In the genomic region with DNA sequence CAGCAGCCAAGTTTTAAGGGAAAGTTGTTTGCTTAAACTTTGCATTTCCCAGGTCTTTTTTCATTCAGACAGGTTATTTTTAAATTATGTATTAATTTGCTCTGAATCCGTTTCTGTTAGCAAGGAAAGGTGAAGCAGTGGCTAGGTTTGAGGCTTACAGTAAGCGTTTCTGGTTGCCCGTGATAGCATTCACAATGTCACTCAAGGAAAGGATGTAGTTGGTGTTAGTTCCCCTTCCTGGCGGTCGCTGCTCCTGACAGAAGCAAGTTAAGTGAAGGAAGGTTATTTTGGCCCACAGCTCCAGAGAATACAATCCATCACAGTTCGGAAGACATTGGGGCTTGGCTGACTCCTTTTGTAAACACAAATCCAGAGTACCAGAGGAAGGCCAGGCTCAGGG, we compare ENCODE assay signal across 24 mouse cellular contexts.
A peak's percentile ranks its signal among the peaks of the same experiment; 100 is the strongest.
DNase-seq lines count a peak whose midpoint lies in the region; ATAC-seq and TF ChIP-seq lines count a peak whose summit lies in the region.
"Had no signal": no experiment of that assay in that cellular context is flagged by ENCODE, and none has a peak within 500 bp of the region (broad histone marks: within the 10 kb centered on the region; RNA-seq: fewer than 3 reads in every experiment).

No protein-coding gene starts in this region.

- intact Hi-C loops in left cerebral cortex, adult 2 months (cut with DNase I): no loop called here
- intact Hi-C loops in left cerebral cortex, postnatal 10 days (cut with DNase I): no loop called here

- DNase-seq in left cerebral cortex, adult 2 months (ENCODE audit: extremely low spot score in 1 of 2, low spot score in 2 of 2): no peak
- no peak for DNase-seq in left cerebral cortex, postnatal 10 days (ENCODE audit: extremely low spot score in 1 of 2, low spot score in 2 of 2)
- peak; percentile 45 to 54 for DNase-seq in spleen, postnatal 36 days (ENCODE audit: low spot score in 2 of 2)
- DNase-seq in spleen, adult 18-20 months: no peak
- no peak for DNase-seq in thymus, adult 2 months
- DNase-seq: adrenal gland, postnatal 14 days; cerebellum, adult 9-10 months; kidney, adult 9 months; kidney, postnatal 14 days; lung, adult 18-20 months; lung, postnatal 14 days; thymus, postnatal 36 days had no signal

- no peaks in the 10 kb centered on the region for H3K36me3 ChIP-seq in thymus, adult 2 months (ENCODE audit: control insufficient read depth, insufficient read depth, low read length)
- H3K36me3 ChIP-seq: midbrain, embryonic 15.5 days; neural tube, embryonic 13.5 days; stomach, embryonic 15.5 days had no signal

- TF ChIP-seq CTCF in left cerebral cortex, adult 2 months (IDR thresholded peaks at IDR 0.05): no peak
- no peak for TF ChIP-seq CTCF in thymus, adult 2 months (IDR thresholded peaks at IDR 0.05; ENCODE audit: borderline replicate concordance, control insufficient read depth, extremely low read depth, insufficient read depth, low read length, poor library complexity)

- no peaks in the 10 kb centered on the region for H3K4me1 ChIP-seq in thymus, adult 2 months (replicated peaks; ENCODE audit: control insufficient read depth, insufficient read depth, low read length)

- H3K27me3 ChIP-seq in thymus, adult 2 months (ENCODE audit: control insufficient read depth, insufficient read depth, low read length): no peaks in the 10 kb centered on the region
- H3K27me3 ChIP-seq: forebrain, embryonic 15.5 days; limb, embryonic 13.5 days; midbrain, embryonic 15.5 days; neural tube, embryonic 13.5 days; stomach, embryonic 15.5 days had no signal

- TF ChIP-seq POLR2A in thymus, adult 2 months (IDR thresholded peaks at IDR 0.05; ENCODE audit: control insufficient read depth, extremely low read depth, insufficient read depth, low read length, poor library complexity): no peak

- peak overlapping the region; percentile 82 for H3K27ac ChIP-seq in left cerebral cortex, adult 2 months
- no peak overlapping the region for H3K27ac ChIP-seq in thymus, adult 2 months (ENCODE audit: control insufficient read depth, insufficient read depth, low read length)
- H3K27ac ChIP-seq: embryonic facial prominence, embryonic 10.5 days; forebrain, embryonic 15.5 days; hindbrain, postnatal 0 days; limb, embryonic 13.5 days; midbrain, embryonic 15.5 days; neural tube, embryonic 13.5 days; stomach, embryonic 15.5 days had no signal

- WGBS in thymus, adult 2 months: 49% methylated on average over 6 of the region's 6 CpGs

- ATAC-seq in megakaryocyte, adult 5-6 weeks (ENCODE audit: poor library complexity, severe bottlenecking): peak; percentile 30; the same call in 1 of the 2 replicates
- ATAC-seq in activated CD4-positive, CD25-positive, alpha-beta regulatory T cell, adult 4 months: no peak
- ATAC-seq: CD4-positive, CD25-positive, alpha-beta regulatory T cell, adult 4 months; forebrain, embryonic 15.5 days; hindbrain, postnatal 0 days; intestine, embryonic 16.5 days; midbrain, embryonic 15.5 days had no signal

- H3K4me3 ChIP-seq in left cerebral cortex, adult 2 months: no peak overlapping the region
- no peak overlapping the region for H3K4me3 ChIP-seq in thymus, adult 2 months (ENCODE audit: control insufficient read depth, insufficient read depth, low read length)
- H3K4me3 ChIP-seq: embryonic facial prominence, embryonic 10.5 days; forebrain, embryonic 15.5 days; limb, embryonic 13.5 days; midbrain, embryonic 15.5 days; myocyte; neural tube, embryonic 13.5 days; stomach, embryonic 15.5 days had no signal

Comparison
In these comparisons a context has a peak if more than half of its experiments do, and no peak if none do; other contexts are left out.
1. DNase-seq: peak in spleen, postnatal 36 days (2 of 2); none in left cerebral cortex, adult 2 months (0 of 2), left cerebral cortex, postnatal 10 days (0 of 2), spleen, adult 18-20 months (0 of 2) and thymus, adult 2 months (single experiment).